Mouse (Mus musculus) embryonic facial prominence, embryonic 13.5 days (tissue): ENCODE results near the gene Pold3. TPM values are rescaled to one million over a fixed set of nuclear protein-coding genes. Genes with fewer than 3 reads are reported as not detected.

Experiments
- ATAC-seq: fragments of 200-750 bp; cut with Nextera tagmentation; 2 replicates; pipeline ENCODE4 v1.8.0; 2017; ENCODE audit warnings: low read depth; ENCODE audit not compliant: insufficient number of reproducible peaks, insufficient read depth, low FRiP score, low TSS enrichment
- H3K27ac ChIP-seq: fragments of 300-500 bp; sonication (generic); 2 replicates; pipeline ENCODE4 v1.5.1; 2015; ENCODE audit warnings: moderate library complexity, mild to moderate bottlenecking, inconsistent platforms
- H3K27me3 ChIP-seq: fragments of 300-500 bp; sonication (generic); 2 replicates; pipeline ENCODE4 v1.6.1; 2015; ENCODE audit warnings: mild to moderate bottlenecking, inconsistent platforms
- H3K36me3 ChIP-seq: fragments of 300-500 bp; sonication (generic); 2 replicates; pipeline ENCODE4 v1.6.1; 2015; ENCODE audit warnings: mild to moderate bottlenecking, inconsistent platforms
- H3K4me1 ChIP-seq: fragments of 300-500 bp; sonication (generic); 2 replicates; pipeline ENCODE4 v1.6.1; 2015; ENCODE audit warnings: inconsistent platforms
- H3K4me2 ChIP-seq: fragments of 300-500 bp; sonication (generic); 2 replicates; pipeline ENCODE4 v1.6.1; 2015; ENCODE audit warnings: moderate library complexity, mild to moderate bottlenecking, inconsistent platforms
- H3K4me3 ChIP-seq: fragments of 300-500 bp; sonication (generic); 2 replicates; pipeline ENCODE4 v1.5.1; 2015; ENCODE audit warnings: mild to moderate bottlenecking, inconsistent platforms
- H3K9ac ChIP-seq: fragments of 300-500 bp; sonication (generic); 2 replicates; pipeline ENCODE4 v1.6.1; 2015; ENCODE audit warnings: mild to moderate bottlenecking, inconsistent platforms
- H3K9me3 ChIP-seq: fragments of 300-500 bp; sonication (generic); 2 replicates; pipeline ENCODE4 v1.6.1; 2016; ENCODE audit warnings: inconsistent platforms
- WGBS: fragments of 180-500 bp; shearing (Covaris S2); methylation state at CpG from one replicate; pipeline ENCODE4 v1.1.7; 2015; ENCODE audit warnings: mixed read lengths; 5-methylcytosine and 5-hydroxymethylcytosine counted together
- polyA plus RNA-seq: library from polyadenylated mRNA; unstranded; fragments of >200 nt; fragmentation: Nextera tagmentation; extraction: Ambion mirVana; gene quantifications from 2 replicates; pipeline ENCODE4 v1.2.1, GENCODE M21; 2015

Pold3 gene
- polyA plus RNA-seq, 1 experiment from 2014 or later: 74.2 TPM

DNA sequence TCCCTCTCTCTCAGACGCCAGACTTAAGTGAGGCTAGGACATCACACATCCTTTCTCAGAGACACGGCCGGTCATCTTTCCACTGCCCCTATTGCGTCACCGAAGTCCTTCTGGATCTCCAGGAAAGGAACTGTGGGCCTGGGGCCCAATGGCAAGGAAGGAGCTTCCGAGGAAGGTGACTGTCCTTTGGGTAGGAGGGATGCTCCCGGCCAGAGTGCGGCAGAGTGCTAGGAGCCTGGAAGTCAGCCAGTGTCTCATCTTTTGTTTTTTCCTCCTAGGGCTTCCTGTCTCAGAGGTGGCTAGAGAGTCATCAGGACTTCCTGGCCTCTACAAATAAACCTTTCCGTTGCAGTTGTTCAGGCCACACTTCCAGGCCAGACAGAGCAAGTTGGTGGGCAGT, 15.7 kb upstream of the Pold3 start:
- no peaks in the 10 kb centered on the region for H3K9me3 ChIP-seq
- no peak for ATAC-seq
- no peaks in the 10 kb centered on the region for H3K36me3 ChIP-seq
- no peaks in the 10 kb centered on the region for H3K27me3 ChIP-seq
- no peak overlapping the region for H3K27ac ChIP-seq
- H3K4me3 ChIP-seq: no peak overlapping the region
- WGBS: 84% methylated on average over 9 of the region's 9 CpGs
- H3K4me1 ChIP-seq: no peaks in the 10 kb centered on the region
- no peak overlapping the region for H3K9ac ChIP-seq
- H3K4me2 ChIP-seq: no peak overlapping the region

DNA sequence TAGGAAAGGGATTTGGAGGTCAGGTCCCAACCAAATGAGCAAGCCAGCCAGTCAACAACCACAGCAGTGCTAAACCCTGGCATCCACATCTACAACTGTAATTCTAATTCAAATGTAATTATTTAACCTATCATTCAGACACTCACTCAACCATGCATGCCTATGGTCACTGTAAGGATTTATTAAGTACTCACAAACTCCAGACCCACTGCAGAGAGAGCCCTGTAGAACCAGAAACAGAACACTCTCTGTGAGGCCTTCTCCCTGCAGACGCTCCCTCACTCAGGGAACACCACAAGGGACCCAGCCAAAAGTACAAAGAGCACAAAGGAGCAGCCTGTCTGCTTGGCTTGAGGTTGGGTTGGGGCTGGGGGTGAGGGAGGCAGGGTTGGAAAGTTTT, 11.0 kb upstream of the Pold3 start:
- Histone ChIP-seq H3K4me2 (no peak overlapping the region), H3K4me1 (no peaks in the 10 kb centered on the region), H3K9ac (no peak overlapping the region), H3K4me3 (no peak overlapping the region), H3K36me3 (no peaks in the 10 kb centered on the region), H3K9me3 (no peaks in the 10 kb centered on the region), H3K27me3 (no peaks in the 10 kb centered on the region), H3K27ac (no peak overlapping the region)
- WGBS: 71% methylated on average over 1 of the region's 1 CpGs
- no peak for ATAC-seq

DNA sequence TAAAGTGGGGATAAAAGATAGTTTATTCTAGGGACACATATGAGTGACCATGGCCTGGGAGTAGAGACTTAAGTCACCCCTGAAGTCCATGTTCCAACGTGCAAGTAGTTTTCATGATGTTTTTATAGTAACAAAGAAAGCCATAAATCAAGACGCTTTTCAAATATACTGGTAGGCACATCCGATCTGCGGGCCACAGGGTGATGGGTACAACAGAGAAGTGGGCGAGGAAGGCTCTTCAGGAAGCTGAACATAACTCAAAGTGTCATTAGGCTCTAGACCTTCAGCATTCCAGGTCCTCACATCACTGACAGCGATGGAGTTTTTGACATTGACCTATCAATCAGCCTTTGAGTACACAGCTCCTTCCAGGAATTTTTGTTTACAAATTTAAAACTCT, 9.2 kb upstream of the Pold3 start:
- ATAC-seq: no peak
- no peaks in the 10 kb centered on the region for H3K27me3 ChIP-seq
- 80% methylated on average over 6 of the region's 6 CpGs for WGBS

DNA sequence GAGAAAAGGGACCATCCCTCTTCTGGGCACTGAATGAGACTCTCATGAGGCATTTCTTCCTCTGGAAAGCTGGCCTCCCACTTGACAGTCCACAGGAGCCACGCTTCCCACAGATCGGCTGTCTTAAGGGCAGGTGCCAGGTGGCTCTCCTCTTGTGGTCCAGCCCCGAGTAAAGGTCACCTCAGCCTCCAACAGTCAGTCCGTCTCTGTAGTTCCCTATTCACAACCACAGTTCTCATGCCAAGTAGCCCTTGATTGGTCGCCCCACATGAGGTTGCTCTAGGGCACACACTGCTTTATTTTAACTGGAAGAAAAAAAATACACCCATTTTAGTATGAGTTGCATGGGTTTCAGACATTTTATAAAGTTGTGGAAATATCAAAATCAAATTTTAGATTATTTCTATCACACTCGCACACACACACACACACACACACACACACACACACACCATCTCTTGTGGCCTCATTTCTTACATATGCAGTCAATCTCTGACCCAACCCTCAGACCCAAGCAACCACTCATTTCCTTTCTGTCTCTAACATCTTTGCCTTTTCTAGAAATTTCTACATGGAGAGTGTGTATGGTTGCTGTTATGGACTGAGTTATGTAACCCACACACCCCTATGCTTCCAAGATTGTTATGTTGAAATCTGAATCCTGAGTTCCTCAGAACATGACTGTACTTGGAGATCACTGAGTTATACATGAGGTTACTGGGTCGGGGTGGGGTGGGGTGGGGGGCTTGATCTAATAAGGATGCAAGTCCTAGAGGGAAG, 7.1 kb upstream of the Pold3 start:
- no peak overlapping the region for H3K9ac ChIP-seq
- H3K4me1 ChIP-seq: no peaks in the 10 kb centered on the region
- no peak overlapping the region for H3K27ac ChIP-seq
- H3K4me3 ChIP-seq: no peak overlapping the region
- ATAC-seq: no peak
- no peaks in the 10 kb centered on the region for H3K27me3 ChIP-seq
- H3K9me3 ChIP-seq: no peaks in the 10 kb centered on the region
- WGBS: 82% methylated on average over 7 of the region's 7 CpGs
- H3K4me2 ChIP-seq: no peak overlapping the region
- H3K36me3 ChIP-seq: no peaks in the 10 kb centered on the region

More for the DNA sequence above, 9.2 kb upstream of the Pold3 start:
- no peak overlapping the region for H3K4me3 ChIP-seq
- H3K9ac ChIP-seq: no peak overlapping the region
- no peaks in the 10 kb centered on the region for H3K9me3 ChIP-seq
- H3K27ac ChIP-seq: no peak overlapping the region
- no peaks in the 10 kb centered on the region for H3K36me3 ChIP-seq
- no peaks in the 10 kb centered on the region for H3K4me1 ChIP-seq
- no peak overlapping the region for H3K4me2 ChIP-seq

DNA sequence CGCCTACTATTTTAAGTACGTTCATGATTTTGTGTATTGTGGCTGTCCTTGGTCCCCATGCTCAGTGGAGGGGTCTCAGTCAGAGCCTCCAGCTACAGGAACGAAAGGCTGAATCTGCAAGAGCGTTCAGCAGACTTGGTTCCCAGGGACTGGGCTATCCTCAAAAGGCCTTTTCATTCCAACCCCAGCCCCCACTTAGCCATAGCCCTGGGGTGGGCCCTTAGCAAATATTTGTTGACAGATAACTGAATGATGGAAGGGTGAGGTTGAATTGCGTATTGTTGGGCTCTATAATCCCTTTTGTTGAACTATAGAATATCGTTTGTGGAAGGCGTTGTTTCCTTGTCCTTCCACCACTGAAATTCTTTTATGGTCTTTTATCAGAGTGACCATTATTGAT, 5.1 kb upstream of the Pold3 start:
- no peaks in the 10 kb centered on the region for H3K9me3 ChIP-seq
- no peak for ATAC-seq
- no peak overlapping the region for H3K27ac ChIP-seq
- H3K36me3 ChIP-seq: no peaks in the 10 kb centered on the region
- H3K4me3 ChIP-seq: no peak overlapping the region
- H3K4me2 ChIP-seq: no peak overlapping the region
- H3K27me3 ChIP-seq: no peaks in the 10 kb centered on the region
- WGBS: 71% methylated on average over 7 of the region's 7 CpGs
- no peaks in the 10 kb centered on the region for H3K4me1 ChIP-seq
- H3K9ac ChIP-seq: no peak overlapping the region

DNA sequence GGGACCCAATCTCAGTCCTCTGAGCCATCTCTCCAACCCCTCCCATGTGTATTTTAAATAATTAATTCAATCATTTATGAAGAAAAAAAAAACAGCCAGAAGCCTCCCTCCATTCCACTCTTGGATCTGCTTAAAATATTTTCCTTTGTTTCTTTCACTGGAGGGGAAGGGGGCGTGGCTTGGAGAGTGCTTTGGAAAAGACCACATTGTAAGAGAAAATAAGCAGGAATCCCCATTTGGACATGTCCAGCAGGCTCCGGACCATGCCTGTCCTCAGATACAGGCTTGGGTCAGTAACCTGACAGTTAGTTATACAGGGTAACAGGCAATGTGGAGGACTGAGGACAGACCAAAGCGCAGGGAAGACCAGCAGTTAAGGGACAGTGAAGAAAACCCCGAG, 3.8 kb upstream of the Pold3 start:
- H3K9ac ChIP-seq: no peak overlapping the region
- H3K4me1 ChIP-seq: peaks cover 4% of the 10 kb centered on the region; the same call in 1 of the 2 replicates
- H3K27ac ChIP-seq: no peak overlapping the region
- H3K36me3 ChIP-seq: no peaks in the 10 kb centered on the region
- H3K4me2 ChIP-seq: no peak overlapping the region
- H3K27me3 ChIP-seq: no peaks in the 10 kb centered on the region
- no peak for ATAC-seq
- H3K4me3 ChIP-seq: no peak overlapping the region
- no peaks in the 10 kb centered on the region for H3K9me3 ChIP-seq
- 70% methylated on average over 4 of the region's 4 CpGs for WGBS

DNA sequence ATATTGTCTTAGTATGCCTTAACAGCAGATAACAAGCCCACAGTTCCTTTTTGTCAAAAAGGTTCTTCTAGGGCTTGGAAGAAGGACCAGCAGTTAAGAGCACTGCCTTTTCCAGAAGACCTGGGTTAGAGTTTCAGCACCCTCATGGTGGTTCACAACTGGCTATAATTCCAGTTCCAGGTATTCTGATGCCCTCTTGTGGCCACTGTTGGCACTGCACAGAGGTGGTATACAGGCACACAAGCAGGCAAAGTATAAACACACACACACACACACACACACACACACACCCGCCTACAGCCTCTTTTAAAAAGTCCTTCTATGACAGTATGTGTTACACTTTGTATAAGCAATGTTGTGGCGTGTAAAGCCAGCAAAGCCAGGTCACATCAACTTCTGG, 2.8 kb upstream of the Pold3 start:
- 85% methylated on average over 2 of the region's 2 CpGs for WGBS
- no peak overlapping the region for H3K27ac ChIP-seq
- no peak for ATAC-seq
- no peak overlapping the region for H3K9ac ChIP-seq
- no peaks in the 10 kb centered on the region for H3K36me3 ChIP-seq
- H3K27me3 ChIP-seq: no peaks in the 10 kb centered on the region
- peaks cover 9% of the 10 kb centered on the region; the same call in 1 of the 2 replicates for H3K4me1 ChIP-seq
- no peak overlapping the region for H3K4me2 ChIP-seq
- H3K9me3 ChIP-seq: no peaks in the 10 kb centered on the region
- no peak overlapping the region for H3K4me3 ChIP-seq

DNA sequence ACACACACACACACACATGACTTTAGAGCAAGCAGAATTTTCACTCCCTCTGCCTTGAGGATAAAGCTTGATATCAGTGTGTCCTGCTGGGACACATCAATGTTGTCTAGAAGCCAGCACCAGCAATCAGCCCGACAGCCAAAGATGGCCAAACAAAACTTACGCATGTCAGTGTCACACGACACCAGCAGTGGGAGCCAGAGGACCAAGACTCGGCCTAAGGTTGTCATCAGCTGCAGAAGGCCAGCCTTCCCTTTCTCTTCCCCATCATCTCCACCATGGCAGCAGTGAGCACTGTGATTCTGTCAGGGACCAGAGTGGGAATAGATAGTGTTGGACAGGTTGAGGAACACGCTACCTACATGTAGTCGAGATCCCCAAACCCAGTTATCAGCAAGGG, 2.1 kb upstream of the Pold3 start:
- WGBS: 58% methylated on average over 6 of the region's 6 CpGs
- Histone ChIP-seq H3K36me3 (peaks cover 7% of the 10 kb centered on the region), H3K9ac (no peak overlapping the region), H3K4me1 (peaks cover 14% of the 10 kb centered on the region; the same call in 1 of the 2 replicates), H3K27me3 (no peaks in the 10 kb centered on the region), H3K9me3 (no peaks in the 10 kb centered on the region), H3K27ac (no peak overlapping the region), H3K4me2 (no peak overlapping the region), H3K4me3 (no peak overlapping the region)
- no peak for ATAC-seq

DNA sequence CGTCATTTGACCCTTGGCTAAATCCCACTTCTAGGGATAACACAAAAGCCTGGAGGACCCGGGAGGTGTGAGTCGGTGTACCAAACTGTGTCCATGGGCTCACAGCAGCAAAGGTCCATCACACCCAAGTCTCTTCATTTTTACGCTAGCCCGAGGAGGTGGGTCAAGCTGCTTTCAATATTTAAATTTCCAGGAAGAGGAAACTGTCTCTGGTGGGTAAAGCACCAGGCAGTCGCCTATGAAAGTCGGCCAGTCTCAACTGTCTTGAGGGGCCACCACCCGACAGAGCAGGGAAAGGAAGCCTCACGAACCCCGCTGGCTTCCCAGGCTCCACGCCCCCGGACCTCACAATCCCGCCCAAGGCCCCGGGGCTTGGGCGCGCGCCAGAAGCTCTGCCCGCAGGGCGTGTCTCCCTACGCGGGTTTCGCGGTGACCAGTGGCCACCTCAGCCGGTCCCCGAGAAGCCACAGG, 539 bp downstream of the Pold3 start:
- Histone ChIP-seq H3K27ac (peak overlapping the region; percentile 88), H3K9me3 (no peaks in the 10 kb centered on the region), H3K36me3 (peaks cover 32% of the 10 kb centered on the region), H3K9ac (peak overlapping the region; percentile 93), H3K4me3 (peak overlapping the region; percentile 97), H3K27me3 (no peaks in the 10 kb centered on the region), H3K4me2 (peak overlapping the region; percentile 79), H3K4me1 (peaks cover 14% of the 10 kb centered on the region; the same call in 1 of the 2 replicates)
- ATAC-seq: 0 out of 2 replicates have a peak, but pooled peaks have one; percentile 18
- under 1% methylated on average over 25 of the region's 25 CpGs for WGBS

DNA sequence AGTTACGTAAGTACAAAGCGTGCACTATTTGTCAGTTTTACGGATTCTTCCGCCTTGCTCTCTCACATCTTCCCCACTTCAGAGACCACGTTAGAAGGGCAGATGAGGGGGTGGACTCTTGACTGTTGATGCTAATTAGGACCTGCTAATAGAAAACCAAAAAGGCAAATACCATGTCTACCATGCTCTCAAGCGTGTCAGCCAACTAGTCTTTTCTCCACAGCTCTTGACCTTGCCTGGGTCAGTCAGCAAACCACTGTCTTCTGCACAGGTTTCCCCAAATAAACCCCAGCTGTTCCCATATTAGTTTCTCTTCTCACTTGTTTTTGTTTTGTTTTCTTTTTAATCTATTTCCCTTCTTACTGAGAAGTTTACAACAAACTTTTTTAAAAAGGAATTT, 7.1 kb downstream of the Pold3 start:
- H3K27me3 ChIP-seq: no peaks in the 10 kb centered on the region
- ATAC-seq: no peak
- WGBS: 93% methylated on average over 6 of the region's 6 CpGs
- 0 out of 2 replicates have a peak, but pooled peaks cover 5% of the 10 kb centered on the region for H3K4me1 ChIP-seq
- no peak overlapping the region for H3K4me3 ChIP-seq
- H3K4me2 ChIP-seq: no peak overlapping the region
- H3K9me3 ChIP-seq: no peaks in the 10 kb centered on the region
- H3K36me3 ChIP-seq: peaks cover 64% of the 10 kb centered on the region
- H3K9ac ChIP-seq: no peak overlapping the region
- H3K27ac ChIP-seq: no peak overlapping the region

DNA sequence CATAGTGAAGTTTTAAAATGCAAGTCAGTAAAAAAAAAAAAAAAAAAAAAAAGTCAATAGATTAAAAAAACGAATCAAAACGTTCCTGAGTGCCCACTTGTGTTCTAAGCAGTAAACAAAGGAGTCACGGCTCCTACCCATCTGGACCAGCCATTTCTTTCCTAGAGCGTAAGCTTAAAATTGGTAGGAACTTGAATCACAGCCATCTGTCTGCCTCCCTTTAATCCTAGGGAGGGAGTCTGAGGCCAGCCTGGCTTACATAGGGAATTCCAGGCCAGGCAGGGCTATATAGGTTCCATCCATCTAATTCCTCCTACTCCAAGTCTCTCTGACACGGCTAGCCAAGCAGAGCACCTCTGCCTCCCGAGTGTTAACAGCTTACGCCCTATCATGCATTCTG, 7.5 kb downstream of the Pold3 start:
- Histone ChIP-seq H3K36me3 (peaks cover 64% of the 10 kb centered on the region), H3K4me1 (0 out of 2 replicates have a peak, but pooled peaks cover 3% of the 10 kb centered on the region), H3K9me3 (no peaks in the 10 kb centered on the region), H3K9ac (no peak overlapping the region), H3K4me3 (no peak overlapping the region), H3K4me2 (no peak overlapping the region), H3K27me3 (no peaks in the 10 kb centered on the region), H3K27ac (no peak overlapping the region)
- no peak for ATAC-seq
- WGBS: 85% methylated on average over 7 of the region's 7 CpGs

DNA sequence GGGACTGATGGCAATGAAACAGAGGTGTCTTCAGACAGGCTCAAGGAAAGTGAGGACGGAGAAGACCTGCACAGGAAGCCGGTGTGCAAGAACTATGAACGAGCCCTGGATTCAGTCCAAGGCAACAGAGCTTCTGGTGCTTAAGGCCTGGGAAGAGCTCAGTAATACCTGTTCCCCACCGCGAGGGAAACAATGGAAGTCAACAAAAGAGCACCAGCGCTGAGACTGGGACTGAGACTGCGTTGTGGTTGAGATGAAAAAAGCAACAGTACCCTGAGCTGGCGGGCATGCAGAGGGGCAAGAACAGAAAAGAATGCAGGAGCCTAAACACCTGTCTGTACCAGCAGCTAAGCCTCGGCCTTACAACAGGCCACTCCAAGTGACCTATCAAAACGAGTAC, 9.9 kb downstream of the Pold3 start:
- Histone ChIP-seq H3K4me1 (no peaks in the 10 kb centered on the region), H3K4me2 (no peak overlapping the region), H3K36me3 (peaks cover 50% of the 10 kb centered on the region), H3K9me3 (no peaks in the 10 kb centered on the region), H3K4me3 (no peak overlapping the region), H3K27ac (no peak overlapping the region), H3K9ac (no peak overlapping the region), H3K27me3 (no peaks in the 10 kb centered on the region)
- ATAC-seq: no peak
- 75% methylated on average over 10 of the region's 10 CpGs for WGBS
